Mouse (Mus musculus) lung, postnatal 0 days (tissue): ENCODE results near the gene Nr2c2. TPM values are rescaled to one million over a fixed set of nuclear protein-coding genes. Genes with fewer than 3 reads are reported as not detected.

Experiments
- ATAC-seq: fragments of 200-750 bp; cut with Nextera tagmentation; 2 replicates; pipeline ENCODE4 v1.8.0; 2017; ENCODE audit warnings: moderate library complexity
- DNase-seq: peaks from one replicate; pipeline ENCODE4 v3.0.0-alpha.2; 2016; ENCODE audit warnings: low spot score
- H3K27ac ChIP-seq: fragments of 300-500 bp; sonication (generic); 2 replicates; pipeline ENCODE4 v1.5.1; 2014; ENCODE audit warnings: antibody characterized with exemption, mild to moderate bottlenecking, low read length, mixed read lengths
- H3K27me3 ChIP-seq: fragments of 300-500 bp; sonication (generic); replicated peaks from 2 replicates; pipeline ENCODE4 v1.6.1; 2014; ENCODE audit warnings: low read length, mixed read lengths; ENCODE audit not compliant: insufficient read depth
- H3K36me3 ChIP-seq: fragments of 300-500 bp; sonication (generic); 2 replicates; pipeline ENCODE4 v1.6.1; 2014; ENCODE audit warnings: low read length, mixed read lengths; ENCODE audit not compliant: insufficient read depth
- H3K4me1 ChIP-seq: fragments of 300-500 bp; sonication (generic); 2 replicates; pipeline ENCODE4 v1.6.1; 2014; ENCODE audit warnings: antibody characterized with exemption, low read depth, low read length, mixed read lengths; ENCODE audit not compliant: insufficient read depth
- H3K4me2 ChIP-seq: fragments of 300-500 bp; sonication (generic); replicated peaks from 2 replicates; pipeline ENCODE4 v1.6.1; 2014; ENCODE audit warnings: low read depth, mild to moderate bottlenecking, low read length, moderate library complexity, mixed read lengths
- H3K4me3 ChIP-seq: fragments of 300-500 bp; sonication (generic); 2 replicates; pipeline ENCODE4 v1.5.1; 2014; ENCODE audit warnings: low read depth, low read length
- H3K9ac ChIP-seq: fragments of 300-500 bp; sonication (generic); replicated peaks from 2 replicates; pipeline ENCODE4 v1.6.1; 2014; ENCODE audit warnings: low read depth, mild to moderate bottlenecking
- H3K9me3 ChIP-seq: fragments of 300-500 bp; sonication (generic); 2 replicates; pipeline ENCODE4 v1.6.1; 2016; ENCODE audit warnings: low read length, mixed read lengths
- CTCF ChIP-seq: IDR thresholded peaks from 2 replicates; pipeline ENCODE4 v1.5.1; 2016; ENCODE audit warnings: antibody characterized with exemption, mild to moderate bottlenecking
- EP300 ChIP-seq: IDR thresholded peaks from 2 replicates; pipeline ENCODE4 v1.6.1; 2016; ENCODE audit warnings: antibody characterized with exemption, mild to moderate bottlenecking, control low read depth
- WGBS: fragments of 180-500 bp; shearing (Covaris S2); extraction: QIAGEN DNeasy Blood & Tissue Kit; methylation state at CpG from one replicate; pipeline ENCODE4 v1.1.7; 2014; 5-methylcytosine and 5-hydroxymethylcytosine counted together
- polyA plus RNA-seq: library from polyadenylated mRNA; unstranded; fragments of >200 nt; fragmentation: Nextera tagmentation; extraction: Ambion mirVana; gene quantifications from 2 replicates; pipeline ENCODE4 v1.2.1, GENCODE M21; 2015

Nr2c2 gene
- polyA plus RNA-seq, 1 experiment from 2014 or later = 14.7 TPM

DNA sequence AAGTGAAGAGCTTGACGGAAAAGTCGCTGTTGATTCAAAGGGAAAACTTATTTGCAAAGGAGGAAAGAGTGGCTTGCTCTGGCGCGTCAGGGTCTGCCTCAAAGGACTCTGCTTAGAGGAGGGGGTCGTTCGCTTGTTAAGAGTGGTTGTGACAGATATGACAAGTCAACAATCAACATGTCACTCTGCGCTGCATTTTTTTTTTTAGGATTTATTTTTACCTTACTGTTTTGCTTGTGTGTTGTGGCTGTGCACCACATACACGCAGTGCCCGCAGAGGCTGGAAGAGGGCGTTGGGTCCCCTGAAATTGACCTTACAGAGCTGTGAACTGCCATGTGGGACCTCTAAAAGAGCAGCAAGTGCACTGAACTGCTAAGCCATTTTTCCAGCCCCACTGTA, 93.0 kb downstream of the Nr2c2 start:
- DNase-seq = no peak
- Histone ChIP-seq H3K4me3 (peak overlapping the region; percentile 68), H3K9ac (peak overlapping the region; percentile 53; the same call in 1 of the 2 replicates), H3K9me3 (no peaks in the 10 kb centered on the region; the same call in 1 of the 2 replicates), H3K27ac (no peak overlapping the region), H3K36me3 (peaks cover 14% of the 10 kb centered on the region; the same call in 1 of the 2 replicates), H3K4me1 (peaks cover 8% of the 10 kb centered on the region), H3K27me3 (no peaks in the 10 kb centered on the region), H3K4me2 (peak overlapping the region; percentile 96)
- TF ChIP-seq EP300 (no peak), CTCF (peak; percentile 45)
- peak; percentile 57 for ATAC-seq
- WGBS = 6% methylated on average over 10 of the region's 10 CpGs

DNA sequence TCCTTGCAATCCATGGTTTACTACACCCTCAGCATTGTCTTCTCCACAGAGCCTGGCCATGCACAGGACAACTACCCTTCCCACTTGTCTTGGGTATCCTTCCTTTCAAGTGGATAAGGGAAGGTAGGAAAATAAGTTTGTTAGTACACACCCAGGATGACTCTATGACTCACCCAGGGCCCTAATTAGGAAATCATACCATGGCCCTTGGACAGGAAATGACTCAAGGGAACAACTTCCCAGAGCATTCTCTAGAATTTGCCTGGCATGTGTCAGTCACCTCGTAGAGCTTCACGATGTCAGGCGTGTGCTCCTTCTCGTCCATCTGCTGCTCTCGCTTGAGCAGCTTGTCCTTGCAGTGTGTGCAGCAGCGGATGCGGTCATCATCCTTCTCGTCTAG, 108.2 kb downstream of the Nr2c2 start:
- H3K4me1 ChIP-seq = no peaks in the 10 kb centered on the region
- H3K27me3 ChIP-seq = no peaks in the 10 kb centered on the region
- H3K9me3 ChIP-seq = no peaks in the 10 kb centered on the region
- WGBS = 86% methylated on average over 8 of the region's 8 CpGs
- peak; percentile 24 for DNase-seq
- peak; percentile 37; the same call in 1 of the 2 replicates for ATAC-seq
- TF ChIP-seq CTCF = no peak
- TF ChIP-seq EP300 = 0 out of 2 replicates have a peak, but pooled peaks have one; percentile 14
- H3K4me2 ChIP-seq = no peak overlapping the region
- H3K4me3 ChIP-seq = no peak overlapping the region
- no peak overlapping the region for H3K27ac ChIP-seq
- H3K36me3 ChIP-seq = peaks cover 46% of the 10 kb centered on the region
- no peak overlapping the region for H3K9ac ChIP-seq

DNA sequence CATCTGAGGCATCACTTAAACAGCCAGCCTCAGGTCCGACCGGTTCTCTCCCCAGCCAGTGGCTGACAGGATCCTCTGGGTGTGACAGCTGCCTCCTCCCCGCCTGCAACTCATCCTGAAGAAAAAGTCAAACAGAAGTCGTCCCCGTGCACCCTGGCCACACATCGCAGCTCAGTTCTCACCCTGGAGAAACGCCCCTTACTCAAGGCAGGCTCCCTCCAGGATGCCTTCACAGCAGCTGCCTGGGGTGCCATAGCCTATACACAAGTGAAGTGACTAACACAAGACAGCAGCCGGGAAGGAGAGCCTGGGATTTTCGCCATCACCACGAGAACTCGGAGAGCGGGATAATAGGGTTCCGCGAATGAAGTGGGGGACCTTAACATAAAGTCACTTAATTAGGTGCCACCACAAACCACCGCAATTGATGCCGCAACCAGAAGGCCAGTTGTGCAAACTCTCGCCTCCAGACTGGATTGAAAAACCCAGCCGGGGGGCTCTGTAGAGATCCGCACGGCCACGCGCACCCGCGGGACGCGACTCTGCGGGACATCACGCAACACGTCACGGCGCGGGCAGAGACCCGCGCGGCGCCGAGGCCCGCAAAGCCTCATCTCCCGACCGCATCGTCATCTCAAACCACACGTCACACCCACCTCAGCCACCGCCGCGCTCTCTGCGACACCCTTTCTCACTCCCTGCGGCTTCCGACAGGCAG, 123.0 kb downstream of the Nr2c2 start:
- Histone ChIP-seq H3K36me3 (no peaks in the 10 kb centered on the region), H3K4me1 (peaks cover 7% of the 10 kb centered on the region; the same call in 1 of the 2 replicates), H3K4me2 (peak overlapping the region; percentile 89), H3K27me3 (no peaks in the 10 kb centered on the region), H3K27ac (peak overlapping the region; percentile 67), H3K9ac (peak overlapping the region; percentile 75), H3K4me3 (peak overlapping the region; percentile 84), H3K9me3 (no peaks in the 10 kb centered on the region)
- peak; percentile 60 for ATAC-seq
- WGBS = 3% methylated on average over 45 of the region's 48 CpGs
- peak; percentile 22 for DNase-seq
- TF ChIP-seq CTCF (no peak), EP300 (no peak)

DNA sequence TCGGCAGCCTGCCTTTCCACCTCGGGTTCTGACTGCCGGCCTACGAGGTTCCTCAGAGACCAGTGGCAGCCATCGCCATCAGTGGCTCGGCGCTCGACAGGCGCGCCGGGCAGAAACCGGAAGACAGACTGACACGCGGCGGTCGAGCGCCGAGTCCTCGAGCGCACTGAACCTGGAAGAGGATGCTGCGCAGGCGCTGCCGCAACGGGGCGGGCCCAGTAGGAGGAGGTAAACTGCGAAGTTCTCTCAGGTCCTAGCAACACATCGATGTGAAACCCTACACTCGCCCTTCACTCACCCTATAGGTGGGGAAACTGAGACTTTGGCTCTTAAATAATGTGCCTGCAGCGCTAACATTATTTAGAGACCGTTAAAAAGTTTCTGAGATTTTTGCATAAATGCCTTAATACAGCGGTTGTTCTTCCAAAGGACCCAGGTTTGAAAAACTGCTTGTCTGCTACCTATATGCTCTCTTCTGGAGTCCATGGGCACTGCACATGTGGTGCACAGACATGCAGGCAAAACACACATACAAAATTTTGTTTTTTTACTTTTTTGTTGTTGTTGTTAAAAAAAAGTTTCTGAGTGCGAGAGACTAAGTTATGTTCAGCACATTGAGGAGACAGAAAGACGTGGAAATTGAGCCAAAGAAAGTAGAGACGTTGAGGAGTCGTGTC, 123.7 kb downstream of the Nr2c2 start, which contains the start of gene Rbsn:
TSS of gene Rbsn (minus strand) at position 153 of the 677 bp plus-strand sequence.
- no peaks in the 10 kb centered on the region for H3K9me3 ChIP-seq
- 12% methylated on average over 34 of the region's 35 CpGs for WGBS
- no peak for TF ChIP-seq EP300
- peak; percentile 30; the same call in 1 of the 2 replicates for TF ChIP-seq CTCF
- peak within 1 kb of the TSS; percentile 84 for H3K4me3 ChIP-seq
- peak within 1 kb of the TSS; percentile 67 for H3K27ac ChIP-seq
- H3K9ac ChIP-seq = peak within 1 kb of the TSS; percentile 75
- peak within 1 kb of the TSS; percentile 89 for H3K4me2 ChIP-seq
- H3K27me3 ChIP-seq = no peaks in the 10 kb centered on the region
- peaks cover 7% of the 10 kb centered on the region; the same call in 1 of the 2 replicates for H3K4me1 ChIP-seq
- H3K36me3 ChIP-seq = no peaks in the 10 kb centered on the region
- DNase-seq (peak; percentile 97), ATAC-seq (peak; percentile 98)

DNA sequence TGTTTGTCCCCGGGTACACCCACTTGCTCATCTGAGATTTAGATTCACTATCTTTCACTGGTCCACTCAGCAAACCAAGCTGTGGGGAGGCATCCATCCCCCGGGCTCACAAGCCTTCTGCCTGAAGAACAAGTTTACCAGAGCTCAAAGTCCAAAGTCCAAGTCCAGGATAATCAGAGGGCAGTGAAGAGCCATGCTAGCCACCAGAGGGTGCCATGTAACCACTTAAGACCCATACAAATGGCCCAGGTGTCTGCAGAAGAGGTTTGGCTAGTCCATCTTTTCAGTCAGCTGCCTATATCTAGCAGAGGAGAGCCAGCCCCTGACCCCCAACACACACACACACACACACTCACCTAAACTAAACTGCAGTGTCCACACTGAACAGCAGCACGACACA, 128.3 kb downstream of the Nr2c2 start:
- ATAC-seq (no peak), DNase-seq (peak; percentile 30)
- H3K27me3 ChIP-seq = no peaks in the 10 kb centered on the region
- WGBS = 43% methylated on average over 3 of the region's 3 CpGs
- H3K9ac ChIP-seq = no peak overlapping the region
- H3K27ac ChIP-seq = no peak overlapping the region
- no peak overlapping the region for H3K4me2 ChIP-seq
- no peak for TF ChIP-seq EP300
- TF ChIP-seq CTCF = peak; percentile 72
- H3K4me1 ChIP-seq = no peaks in the 10 kb centered on the region
- no peaks in the 10 kb centered on the region for H3K36me3 ChIP-seq
- no peaks in the 10 kb centered on the region for H3K9me3 ChIP-seq
- no peak overlapping the region for H3K4me3 ChIP-seq

DNA sequence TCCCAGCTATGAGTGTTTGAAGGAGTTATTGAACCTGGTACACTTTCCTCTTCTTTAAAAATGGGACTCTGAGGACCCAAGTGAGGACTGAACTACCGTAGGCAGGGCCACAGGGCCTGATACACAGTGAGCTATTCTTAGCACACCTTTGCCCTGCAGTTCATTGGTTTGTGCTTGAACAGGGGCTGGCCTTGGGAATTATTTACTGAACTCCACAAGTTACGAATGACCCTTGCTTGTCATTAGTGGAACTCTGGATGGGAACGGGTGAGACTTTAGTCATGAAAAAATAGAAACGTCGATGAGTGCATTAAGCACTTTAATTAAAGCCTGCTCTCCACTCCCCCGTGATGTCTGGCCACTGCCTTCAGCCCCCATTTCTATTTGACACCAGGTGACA, 130.4 kb downstream of the Nr2c2 start:
- ATAC-seq (no peak), DNase-seq (no peak)
- no peak overlapping the region for H3K27ac ChIP-seq
- H3K4me1 ChIP-seq = no peaks in the 10 kb centered on the region
- no peak overlapping the region for H3K4me2 ChIP-seq
- no peaks in the 10 kb centered on the region for H3K9me3 ChIP-seq
- no peaks in the 10 kb centered on the region for H3K36me3 ChIP-seq
- H3K9ac ChIP-seq = no peak overlapping the region
- WGBS = 61% methylated on average over 6 of the region's 6 CpGs
- H3K4me3 ChIP-seq = no peak overlapping the region
- no peaks in the 10 kb centered on the region for H3K27me3 ChIP-seq
- TF ChIP-seq EP300 = no peak
- no peak for TF ChIP-seq CTCF
